Mouse (Mus musculus) forebrain, postnatal 0 days (tissue): ENCODE measurements around the gene Pfdn6. TPM values are rescaled to one million over a fixed set of nuclear protein-coding genes. Genes with fewer than 3 reads are reported as not detected.

ENCODE experiments used
- ATAC-seq: fragments of 200-750 bp; cut with Nextera tagmentation; 2 replicates; pipeline ENCODE4 v1.8.0; 2017; ENCODE audit warnings: mild to moderate bottlenecking, moderate library complexity
- DNase-seq: peaks from one replicate; pipeline ENCODE4 v3.0.0-alpha.2; 2015
- H3K27ac ChIP-seq: fragments of 300-500 bp; sonication (generic); 2 replicates; pipeline ENCODE4 v1.5.1; 2014; ENCODE audit warnings: low read depth, mild to moderate bottlenecking, antibody characterized with exemption, low read length, moderate library complexity, mixed read lengths
- H3K27me3 ChIP-seq: fragments of 300-500 bp; sonication (generic); 2 replicates; pipeline ENCODE4 v1.6.1; 2014; ENCODE audit warnings: mild to moderate bottlenecking, low read length, mixed read lengths; ENCODE audit not compliant: insufficient read depth
- H3K36me3 ChIP-seq: fragments of 300-500 bp; sonication (generic); 2 replicates; pipeline ENCODE4 v1.6.1; 2014; ENCODE audit warnings: mild to moderate bottlenecking, moderate library complexity; ENCODE audit not compliant: insufficient read depth
- H3K4me1 ChIP-seq: fragments of 300-500 bp; sonication (generic); 2 replicates; pipeline ENCODE4 v1.6.1; 2014; ENCODE audit warnings: antibody characterized with exemption; ENCODE audit not compliant: insufficient read depth
- H3K4me2 ChIP-seq: fragments of 300-500 bp; sonication (generic); 2 replicates; pipeline ENCODE4 v1.6.1; 2014; ENCODE audit warnings: low read depth, mild to moderate bottlenecking, moderate library complexity
- H3K4me3 ChIP-seq: fragments of 300-500 bp; sonication (generic); 2 replicates; pipeline ENCODE4 v1.5.1; 2014; ENCODE audit warnings: low read depth, low read length, mixed read lengths
- H3K9ac ChIP-seq: fragments of 300-500 bp; sonication (generic); 2 replicates; pipeline ENCODE4 v1.6.1; 2014; ENCODE audit warnings: mild to moderate bottlenecking
- H3K9me3 ChIP-seq: fragments of 300-500 bp; sonication (generic); 2 replicates; pipeline ENCODE4 v1.6.1; 2016; ENCODE audit warnings: low read length
- CTCF ChIP-seq: sonication (generic); IDR thresholded peaks from 2 replicates; pipeline ENCODE4 v1.5.1; 2016; ENCODE audit warnings: antibody characterized with exemption, control low read depth, low read depth
- WGBS: fragments of 180-500 bp; shearing (Covaris S2); extraction: QIAGEN DNeasy Blood & Tissue Kit; methylation state at CpG from one replicate; pipeline ENCODE4 v1.1.7; 2014; 5-methylcytosine and 5-hydroxymethylcytosine counted together
- polyA plus RNA-seq: library from polyadenylated mRNA; unstranded; fragments of >200 nt; fragmentation: Nextera tagmentation; extraction: Ambion mirVana; gene quantifications from 2 replicates; pipeline ENCODE4 v1.2.1, GENCODE M21; 2015
- total RNA-seq: library from RNA; depleted of rRNA; stranded (reverse); fragments of >200 nt; gene quantifications from 2 replicates; pipeline ENCODE4 v1.2.3, GENCODE M21; 2014

The Pfdn6 gene
- total and polyA plus RNA-seq, 2 experiments from 2014 or later = 57.0 to 173 TPM

DNA sequence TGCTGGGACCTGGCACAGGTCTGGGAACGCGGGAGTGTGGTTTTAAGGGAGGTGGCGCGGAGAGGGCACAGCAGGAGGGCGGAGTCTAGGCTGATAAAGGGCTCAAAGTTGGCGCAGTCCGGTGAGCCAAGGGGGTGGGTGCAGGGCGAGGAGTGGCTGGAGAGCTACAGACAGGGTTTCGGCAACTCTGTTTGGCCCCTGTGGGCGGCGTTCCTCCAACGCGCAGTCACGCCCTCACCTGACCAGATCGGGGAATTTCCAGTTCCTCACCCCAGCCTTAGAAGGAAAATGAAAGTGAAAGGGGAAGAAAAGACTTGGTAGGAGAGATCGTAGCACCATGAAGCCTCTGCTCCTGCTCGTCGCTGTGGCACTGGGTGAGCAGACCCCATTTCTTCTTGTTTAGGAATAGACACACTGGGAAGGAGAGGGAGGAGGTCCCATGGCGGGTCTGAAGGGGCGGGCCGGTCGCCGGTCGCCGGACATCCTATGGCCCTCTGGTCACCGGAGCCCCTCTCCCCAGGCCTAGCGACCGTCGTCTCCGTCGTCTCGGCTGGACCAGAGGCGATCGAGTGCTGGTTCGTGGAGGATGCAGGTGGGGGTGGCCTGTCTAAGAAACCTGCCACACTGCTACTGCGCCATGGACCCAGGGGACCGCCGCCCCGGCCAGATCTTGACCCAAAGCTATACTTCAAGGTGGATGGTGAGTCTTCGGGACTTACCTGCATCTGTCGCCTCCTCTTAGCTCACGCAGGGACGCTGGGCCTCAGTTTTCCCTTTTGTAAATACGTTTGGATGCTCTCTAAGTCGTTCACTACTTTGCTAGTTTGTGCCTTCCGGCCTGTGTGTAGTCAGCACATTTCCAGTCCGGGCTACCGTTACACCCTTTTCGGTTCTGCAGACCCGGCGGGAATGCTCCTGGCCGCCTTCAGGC is 20.5 kb downstream of the Pfdn6 start:
- Histone ChIP-seq H3K9ac (peak overlapping the region; percentile 51), H3K4me1 (peaks cover 7% of the 10 kb centered on the region; the same call in 1 of the 2 replicates), H3K9me3 (no peaks in the 10 kb centered on the region), H3K27ac (peak overlapping the region; percentile 29; the same call in 1 of the 2 replicates), H3K36me3 (peaks cover 10% of the 10 kb centered on the region), H3K27me3 (no peaks in the 10 kb centered on the region), H3K4me3 (peak overlapping the region; percentile 42), H3K4me2 (peak overlapping the region; percentile 79)
- DNase-seq = no peak
- WGBS = 3% methylated on average over 52 of the region's 52 CpGs
- peak; percentile 36 for TF ChIP-seq CTCF
- ATAC-seq = no peak

DNA sequence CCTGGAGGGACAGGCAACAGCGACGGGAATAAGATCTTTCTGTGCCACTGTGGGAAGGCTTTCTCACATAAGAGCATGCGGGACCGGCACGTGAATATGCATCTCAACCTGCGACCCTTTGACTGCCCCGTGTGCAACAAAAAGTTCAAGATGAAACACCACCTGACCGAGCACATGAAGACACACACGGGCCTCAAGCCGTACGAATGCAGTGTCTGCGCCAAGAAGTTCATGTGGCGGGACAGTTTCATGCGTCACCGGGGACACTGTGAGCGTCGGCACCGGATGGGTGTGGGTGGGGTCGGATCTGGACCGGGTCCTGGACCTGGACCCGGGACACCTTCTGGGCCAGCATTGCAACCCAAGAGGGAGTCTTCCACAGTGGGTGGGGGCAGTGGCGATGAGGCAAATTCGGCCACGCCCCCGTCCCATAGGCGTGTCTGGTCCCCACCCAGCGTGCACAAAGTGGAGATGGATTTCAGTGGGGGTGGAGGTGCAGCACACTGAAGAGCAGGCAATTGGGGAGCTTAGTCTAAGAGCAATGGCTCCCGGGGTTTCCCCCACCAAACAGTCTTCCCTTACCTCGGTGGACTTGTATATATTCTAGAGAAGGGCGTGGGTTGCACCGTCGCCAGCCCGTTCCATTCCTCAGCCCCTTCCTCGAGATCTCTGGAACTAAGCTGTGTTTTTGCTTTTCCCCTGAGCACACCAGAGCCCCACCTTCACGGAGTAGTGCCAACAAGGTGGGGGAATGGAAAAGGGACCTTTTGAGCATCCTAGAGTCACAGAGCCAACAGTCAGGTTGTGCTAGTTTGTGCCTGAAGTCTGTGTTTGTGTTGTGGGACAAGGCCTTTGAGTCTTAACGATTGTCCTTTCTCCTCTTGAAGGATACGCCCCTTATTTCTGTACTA is 21.6 kb downstream of the Pfdn6 start:
- TF ChIP-seq CTCF = no peak
- ATAC-seq = no peak
- WGBS = 59% methylated on average over 37 of the region's 37 CpGs

DNA sequence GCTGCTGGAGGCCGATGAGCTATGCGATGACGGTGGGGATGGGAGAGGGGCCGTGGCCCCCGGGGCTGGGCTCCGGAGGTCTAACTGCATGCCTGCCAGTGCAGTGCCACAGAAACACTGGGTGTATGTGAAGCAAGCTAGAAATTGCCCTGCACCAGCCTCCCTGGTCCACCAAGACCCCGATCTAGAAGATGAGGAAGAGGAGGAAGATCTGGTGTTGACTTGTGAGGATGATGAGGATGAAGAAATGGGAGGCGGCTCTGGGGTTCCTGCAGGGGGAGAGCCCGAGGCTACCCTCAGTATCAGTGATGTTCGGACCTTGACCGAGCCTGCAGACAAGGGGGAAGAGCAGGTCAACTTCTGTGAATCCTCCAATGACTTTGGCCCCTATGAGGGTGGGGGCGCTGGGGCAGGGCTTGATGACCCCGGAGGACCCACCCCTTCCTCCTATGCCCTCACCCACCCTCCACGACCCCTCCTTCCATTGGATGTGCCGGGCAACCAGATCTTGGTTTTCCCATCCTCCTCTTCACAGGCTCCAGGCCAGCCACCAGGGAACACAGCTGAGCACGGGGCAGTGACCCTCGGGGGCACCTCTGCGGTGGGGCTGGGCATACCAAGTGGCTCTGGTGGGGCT is 22.4 kb downstream of the Pfdn6 start:
- ATAC-seq (no peak), DNase-seq (no peak)
- Histone ChIP-seq H3K9ac (no peak overlapping the region), H3K9me3 (no peaks in the 10 kb centered on the region), H3K27ac (no peak overlapping the region), H3K27me3 (no peaks in the 10 kb centered on the region), H3K4me2 (no peak overlapping the region), H3K36me3 (peaks cover 26% of the 10 kb centered on the region), H3K4me1 (peaks cover 7% of the 10 kb centered on the region; the same call in 1 of the 2 replicates), H3K4me3 (no peak overlapping the region)
- WGBS = 84% methylated on average over 18 of the region's 18 CpGs
- no peak for TF ChIP-seq CTCF

More for the DNA sequence above, 21.6 kb downstream of the Pfdn6 start:
- no peaks in the 10 kb centered on the region for H3K9me3 ChIP-seq
- no peak overlapping the region for H3K4me3 ChIP-seq
- peaks cover 7% of the 10 kb centered on the region; the same call in 1 of the 2 replicates for H3K4me1 ChIP-seq
- H3K36me3 ChIP-seq = peaks cover 20% of the 10 kb centered on the region
- H3K9ac ChIP-seq = no peak overlapping the region
- no peaks in the 10 kb centered on the region for H3K27me3 ChIP-seq
- peak overlapping the region; percentile 79 for H3K4me2 ChIP-seq
- no peak overlapping the region for H3K27ac ChIP-seq
- no peak for DNase-seq

DNA sequence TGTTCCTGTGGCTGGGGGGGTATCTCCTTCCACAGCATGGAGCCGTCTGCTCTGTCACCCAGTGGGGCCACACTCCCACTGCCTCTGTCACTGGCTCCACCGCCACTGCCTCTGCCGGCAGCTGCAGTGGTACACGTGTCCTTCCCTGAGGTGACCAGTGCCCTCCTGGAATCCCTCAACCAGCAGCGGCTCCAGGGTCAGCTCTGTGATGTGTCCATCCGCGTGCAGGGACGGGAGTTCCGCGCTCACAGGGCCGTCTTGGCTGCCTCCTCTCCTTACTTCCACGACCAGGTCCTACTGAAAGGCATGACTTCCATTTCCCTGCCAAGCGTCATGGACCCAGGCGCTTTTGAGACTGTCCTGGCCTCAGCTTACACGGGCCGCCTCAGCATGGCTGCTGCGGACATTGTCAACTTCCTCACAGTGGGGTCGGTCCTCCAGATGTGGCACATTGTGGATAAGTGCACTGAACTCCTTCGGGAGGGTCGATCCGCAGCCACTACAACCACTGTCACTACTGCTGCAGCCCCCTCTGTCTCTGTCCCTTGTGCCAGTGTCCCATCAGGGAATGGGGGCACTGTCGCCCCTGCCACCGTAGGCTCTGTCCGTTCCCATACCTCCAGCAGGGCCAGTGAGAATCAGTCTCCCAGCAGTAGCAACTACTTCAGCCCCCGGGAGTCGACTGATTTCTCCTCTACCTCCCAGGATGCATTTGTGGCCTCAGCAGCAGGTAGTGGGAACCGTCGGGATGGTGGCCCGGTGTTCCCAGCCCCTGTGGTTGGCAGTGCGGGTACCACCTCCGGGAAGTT is 23.1 kb downstream of the Pfdn6 start:
- Histone ChIP-seq H3K27me3 (no peaks in the 10 kb centered on the region), H3K4me2 (peak overlapping the region; percentile 63), H3K4me1 (peaks cover 7% of the 10 kb centered on the region; the same call in 1 of the 2 replicates), H3K9ac (no peak overlapping the region), H3K4me3 (peak overlapping the region; percentile 53), H3K9me3 (no peaks in the 10 kb centered on the region), H3K36me3 (peaks cover 32% of the 10 kb centered on the region), H3K27ac (no peak overlapping the region)
- no peak for DNase-seq
- ATAC-seq = no peak
- TF ChIP-seq CTCF = no peak
- WGBS = 73% methylated on average over 31 of the region's 31 CpGs

DNA sequence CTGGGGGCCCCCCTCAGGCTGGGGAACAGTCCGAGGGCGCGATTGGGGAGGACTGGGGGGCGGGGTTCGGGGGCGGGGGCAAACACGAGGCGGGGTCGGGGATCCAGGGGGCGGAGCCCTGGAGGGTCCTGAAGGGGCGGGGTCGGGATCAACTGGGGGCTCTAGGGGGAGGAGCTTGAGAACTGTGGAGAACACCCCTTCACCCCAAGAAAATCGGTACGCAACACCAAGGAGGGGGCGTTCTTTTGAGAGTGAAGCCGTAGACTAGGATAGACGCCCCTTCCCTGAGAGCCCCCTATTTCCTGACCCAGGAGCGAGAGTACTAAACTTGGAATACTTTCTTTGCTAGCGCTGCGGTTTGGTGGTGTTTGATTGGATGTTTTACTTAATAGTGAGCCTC is 23.8 kb downstream of the Pfdn6 start:
- H3K27ac ChIP-seq = peak overlapping the region; percentile 86
- H3K9me3 ChIP-seq = no peaks in the 10 kb centered on the region
- peak overlapping the region; percentile 53 for H3K4me3 ChIP-seq
- 2% methylated on average over 11 of the region's 20 CpGs for WGBS
- ATAC-seq (peak; percentile 18), DNase-seq (no peak)
- TF ChIP-seq CTCF = no peak
- H3K9ac ChIP-seq = peak overlapping the region; percentile 56
- peak overlapping the region; percentile 63 for H3K4me2 ChIP-seq
- peaks cover 40% of the 10 kb centered on the region for H3K36me3 ChIP-seq
- peaks cover 7% of the 10 kb centered on the region; the same call in 1 of the 2 replicates for H3K4me1 ChIP-seq
- H3K27me3 ChIP-seq = no peaks in the 10 kb centered on the region
